Mouse (Mus musculus) liver, embryonic 14.5 days (tissue): ENCODE measurements around the gene Proca1.

Experiments used
- CTCF ChIP-seq: IDR thresholded peaks from 2 replicates; pipeline ENCODE4 v1.5.1; 2016; ENCODE audit warnings: antibody characterized with exemption, low read depth, control low read depth
- EP300 ChIP-seq: IDR thresholded peaks from 2 replicates; pipeline ENCODE4 v1.6.1; 2016; ENCODE audit warnings: antibody characterized with exemption, low read depth

DNA sequence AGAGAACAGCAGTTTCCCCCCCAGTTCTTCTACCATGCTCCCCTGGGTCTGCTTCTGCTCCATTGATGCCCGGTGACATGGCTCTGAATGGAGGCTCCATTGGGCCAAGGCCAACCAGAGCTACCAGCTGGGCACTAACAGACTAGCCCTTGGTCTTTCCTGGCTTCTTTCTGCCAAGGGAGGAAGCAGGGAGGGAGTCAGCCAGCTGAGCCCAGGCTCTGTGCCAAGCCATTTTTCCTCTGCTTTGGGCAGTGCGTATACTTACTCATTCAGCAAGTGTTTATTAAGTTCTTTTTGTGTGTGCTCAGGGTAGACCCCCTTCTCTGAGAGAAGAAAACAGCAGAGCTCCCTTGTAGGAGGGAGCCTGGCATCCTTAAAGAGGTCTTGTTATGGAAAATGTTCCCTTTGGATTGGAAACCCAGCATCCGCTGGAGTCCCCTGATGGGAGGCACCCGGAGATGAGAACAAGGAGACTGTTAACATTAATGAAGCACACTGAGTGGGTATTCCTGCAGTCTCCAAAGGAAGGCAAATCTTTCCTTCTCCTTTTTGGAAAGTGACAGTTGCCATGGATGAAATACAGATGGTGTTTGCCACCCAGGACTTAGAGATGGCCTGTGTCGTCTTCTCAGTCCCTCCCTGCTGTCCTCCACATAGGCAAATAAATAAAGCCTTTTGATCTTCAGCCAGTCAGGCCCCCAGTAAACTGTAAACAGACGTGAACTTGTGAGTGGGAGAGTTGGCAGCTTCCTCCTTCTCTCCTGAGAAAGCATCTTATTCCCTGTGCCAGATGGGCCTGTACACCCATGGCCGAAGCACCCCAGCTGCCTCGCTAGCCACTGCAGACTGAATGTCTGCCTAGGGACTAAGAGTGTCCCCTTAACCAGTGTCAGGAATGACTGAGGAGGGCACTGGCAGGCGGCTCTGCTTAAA is 40.6 kb upstream of the Proca1 start:
- TF ChIP-seq CTCF (no peak), EP300 (no peak)
